Mouse (Mus musculus) lung, embryonic 16.5 days (tissue): ENCODE measurements around the gene Iqub. TPM values are rescaled to one million over a fixed set of nuclear protein-coding genes. Genes with fewer than 3 reads are reported as not detected.

Source experiments
- ATAC-seq: fragments of 200-750 bp; cut with Nextera tagmentation; 2 replicates; pipeline ENCODE4 v1.8.0; 2017; ENCODE audit warnings: low read depth, mild to moderate bottlenecking, moderate library complexity
- H3K27ac ChIP-seq: fragments of 300-500 bp; sonication (generic); 2 replicates; pipeline ENCODE4 v1.5.1; 2014; ENCODE audit warnings: mild to moderate bottlenecking, control low read depth, low read length
- H3K27me3 ChIP-seq: fragments of 300-500 bp; sonication (generic); 2 replicates; pipeline ENCODE4 v1.6.1; 2014; ENCODE audit warnings: low read depth, low read length, mixed read lengths; ENCODE audit not compliant: control insufficient read depth, insufficient read depth
- H3K36me3 ChIP-seq: fragments of 300-500 bp; sonication (generic); 2 replicates; pipeline ENCODE4 v1.6.1; 2014; ENCODE audit warnings: low read length; ENCODE audit not compliant: control insufficient read depth, insufficient read depth
- H3K4me1 ChIP-seq: fragments of 300-500 bp; sonication (generic); replicated peaks from 2 replicates; pipeline ENCODE4 v1.6.1; 2014; ENCODE audit warnings: low read length, mixed read lengths; ENCODE audit not compliant: control insufficient read depth, insufficient read depth
- H3K4me2 ChIP-seq: fragments of 300-500 bp; sonication (generic); 2 replicates; pipeline ENCODE4 v1.6.1; 2014; ENCODE audit warnings: low read depth, low read length, control low read depth
- H3K4me3 ChIP-seq: fragments of 300-500 bp; sonication (generic); 2 replicates; pipeline ENCODE4 v1.5.1; 2014; ENCODE audit warnings: mild to moderate bottlenecking, low read length, control low read depth
- H3K9ac ChIP-seq: fragments of 300-500 bp; sonication (generic); 2 replicates; pipeline ENCODE4 v1.6.1; 2014; ENCODE audit warnings: low read length, control low read depth
- H3K9me3 ChIP-seq: fragments of 300-500 bp; sonication (generic); 2 replicates; pipeline ENCODE4 v1.6.1; 2016; ENCODE audit warnings: low read length; ENCODE audit not compliant: control insufficient read depth
- WGBS: fragments of 180-500 bp; shearing (Covaris S2); extraction: QIAGEN DNeasy Blood & Tissue Kit; methylation state at CpG from one replicate; pipeline ENCODE4 v1.1.7; 2014; 5-methylcytosine and 5-hydroxymethylcytosine counted together
- polyA plus RNA-seq: library from polyadenylated mRNA; unstranded; fragments of >200 nt; fragmentation: Nextera tagmentation; extraction: Ambion mirVana; gene quantifications from 2 replicates; pipeline ENCODE4 v1.2.1, GENCODE M21; 2015

The Iqub gene
- polyA plus RNA-seq, 1 experiment from 2014 or later, result 1.5 TPM

- ATAC-seq, result no peak
- Histone ChIP-seq H3K9ac (no peak overlapping the region), H3K4me3 (no peak overlapping the region), H3K9me3 (no peaks in the 10 kb centered on the region), H3K4me1 (no peaks in the 10 kb centered on the region), H3K27ac (no peak overlapping the region), H3K27me3 (no peaks in the 10 kb centered on the region), H3K36me3 (no peaks in the 10 kb centered on the region), H3K4me2 (no peak overlapping the region)
- WGBS, result 51% methylated on average over 2 of the region's 2 CpGs
Measured at GRCm38 (mm10) chr6:24504141-24504540, 10.7 kb downstream of the Iqub start.

- H3K27me3 ChIP-seq, result no peaks in the 10 kb centered on the region
- 0% methylated on average over 1 of the region's 1 CpGs for WGBS
- H3K36me3 ChIP-seq, result no peaks in the 10 kb centered on the region
- no peaks in the 10 kb centered on the region for H3K9me3 ChIP-seq
- no peak overlapping the region for H3K27ac ChIP-seq
- no peak for ATAC-seq
- H3K9ac ChIP-seq, result no peak overlapping the region
- no peak overlapping the region for H3K4me2 ChIP-seq
- H3K4me3 ChIP-seq, result no peak overlapping the region
- H3K4me1 ChIP-seq, result no peaks in the 10 kb centered on the region
Measured at GRCm38 (mm10) chr6:24490341-24490740, 24.5 kb downstream of the Iqub start.

GRCm38 (mm10) chr6:24486530-24486929, 28.3 kb downstream of the Iqub start:
- no peaks in the 10 kb centered on the region for H3K9me3 ChIP-seq
- 67% methylated on average over 5 of the region's 5 CpGs for WGBS
- H3K4me2 ChIP-seq, result no peak overlapping the region
- ATAC-seq, result no peak
- no peaks in the 10 kb centered on the region for H3K27me3 ChIP-seq
- H3K4me3 ChIP-seq, result no peak overlapping the region
- H3K9ac ChIP-seq, result no peak overlapping the region
- H3K27ac ChIP-seq, result no peak overlapping the region
- no peaks in the 10 kb centered on the region for H3K36me3 ChIP-seq
- H3K4me1 ChIP-seq, result no peaks in the 10 kb centered on the region

DNA sequence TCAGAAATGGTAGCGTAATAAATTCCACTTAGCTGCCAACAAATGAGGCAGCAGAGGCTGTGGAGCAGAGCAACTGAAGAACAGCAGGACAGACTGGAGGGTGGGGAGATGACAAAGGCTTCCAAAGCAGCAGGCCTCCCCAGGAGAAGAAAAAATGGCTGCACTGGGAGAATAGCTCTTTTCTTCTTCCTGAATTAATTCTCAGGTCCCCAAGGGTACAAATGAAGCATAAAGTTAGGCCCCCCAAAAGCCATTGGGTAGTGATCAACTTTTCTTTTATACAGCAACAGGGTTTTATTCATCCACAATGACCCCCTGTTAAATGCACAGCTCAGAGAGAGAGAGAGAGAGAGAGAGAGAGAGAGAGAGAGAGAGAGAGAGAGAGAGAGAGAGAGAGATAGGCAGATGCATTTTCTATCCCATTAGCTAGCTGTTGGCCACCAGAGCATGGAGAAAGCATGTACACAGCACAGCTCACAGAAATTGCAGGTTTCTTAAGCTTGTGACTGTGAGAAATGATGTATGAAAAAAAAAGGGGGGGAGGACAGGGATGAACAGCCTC, 44.2 kb downstream of the Iqub start:
- Histone ChIP-seq H3K36me3 (no peaks in the 10 kb centered on the region), H3K9me3 (no peaks in the 10 kb centered on the region), H3K27me3 (no peaks in the 10 kb centered on the region), H3K27ac (no peak overlapping the region), H3K9ac (no peak overlapping the region), H3K4me2 (no peak overlapping the region), H3K4me1 (no peaks in the 10 kb centered on the region), H3K4me3 (no peak overlapping the region)
- no peak for ATAC-seq
- WGBS, result 75% methylated on average over 1 of the region's 1 CpGs

DNA sequence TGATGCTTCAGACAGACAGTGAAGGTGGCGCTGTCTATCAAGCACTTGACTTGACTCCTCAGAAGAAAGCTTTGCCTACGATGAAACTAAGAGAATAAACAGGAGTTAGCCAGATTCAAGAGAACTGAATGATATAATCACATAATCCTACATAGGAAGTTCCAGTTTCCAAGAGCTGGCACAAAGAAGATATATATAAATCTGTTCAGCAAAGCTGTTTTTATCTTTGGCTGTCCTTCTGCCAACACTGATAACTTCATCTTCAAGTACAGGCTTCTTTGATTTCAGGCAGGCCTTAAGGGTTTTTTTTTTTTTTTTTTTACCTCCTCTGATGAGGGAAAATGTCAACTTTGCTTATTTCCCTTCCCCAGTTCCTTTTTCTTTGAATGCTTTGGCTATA, 44.7 kb downstream of the Iqub start:
- WGBS, result 91% methylated on average over 2 of the region's 2 CpGs
- no peaks in the 10 kb centered on the region for H3K27me3 ChIP-seq
- H3K9me3 ChIP-seq, result no peaks in the 10 kb centered on the region
- no peak overlapping the region for H3K4me3 ChIP-seq
- H3K36me3 ChIP-seq, result no peaks in the 10 kb centered on the region
- no peaks in the 10 kb centered on the region for H3K4me1 ChIP-seq
- no peak overlapping the region for H3K27ac ChIP-seq
- H3K9ac ChIP-seq, result no peak overlapping the region
- ATAC-seq, result no peak
- no peak overlapping the region for H3K4me2 ChIP-seq

DNA sequence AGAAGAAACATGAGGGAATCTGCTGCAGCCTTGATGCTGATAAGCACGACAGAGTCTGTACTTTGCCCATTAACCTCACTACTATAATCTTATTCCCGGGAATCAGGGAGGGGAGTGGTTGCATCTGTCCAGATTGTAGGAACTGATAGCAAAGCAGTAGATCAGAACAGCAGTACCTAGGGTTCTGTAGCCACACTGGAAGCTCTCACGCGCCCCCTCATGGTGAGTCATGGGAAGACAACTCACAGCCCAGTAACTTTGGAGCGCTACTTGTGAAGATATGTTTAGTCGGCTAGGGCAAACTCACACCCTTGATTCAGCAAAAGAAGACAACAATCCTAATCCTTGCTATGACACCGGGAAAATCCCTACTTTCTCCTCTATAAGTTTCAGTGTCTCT, 58.8 kb downstream of the Iqub start:
- H3K27me3 ChIP-seq, result no peaks in the 10 kb centered on the region
- no peaks in the 10 kb centered on the region for H3K36me3 ChIP-seq
- no peaks in the 10 kb centered on the region for H3K4me1 ChIP-seq
- H3K9me3 ChIP-seq, result no peaks in the 10 kb centered on the region
- no peak overlapping the region for H3K4me2 ChIP-seq
- no peak for ATAC-seq
- H3K4me3 ChIP-seq, result no peak overlapping the region
- 43% methylated on average over 7 of the region's 7 CpGs for WGBS
- no peak overlapping the region for H3K9ac ChIP-seq
- H3K27ac ChIP-seq, result no peak overlapping the region

- Histone ChIP-seq H3K36me3 (no peaks in the 10 kb centered on the region), H3K4me2 (0 out of 2 replicates have a peak overlapping the region, but pooled peaks have one; percentile 7), H3K27me3 (no peaks in the 10 kb centered on the region)
Measured at GRCm38 (mm10) chr6:24451026-24451821, 63.6 kb downstream of the Iqub start.

GRCm38 (mm10) chr6:24450241-24450640, 64.6 kb downstream of the Iqub start:
- no peaks in the 10 kb centered on the region for H3K9me3 ChIP-seq
- no peak overlapping the region for H3K9ac ChIP-seq
- H3K27ac ChIP-seq, result no peak overlapping the region
- H3K36me3 ChIP-seq, result no peaks in the 10 kb centered on the region
- no peak overlapping the region for H3K4me2 ChIP-seq
- H3K27me3 ChIP-seq, result no peaks in the 10 kb centered on the region
- no peak overlapping the region for H3K4me3 ChIP-seq
- 87% methylated on average over 6 of the region's 6 CpGs for WGBS
- no peak for ATAC-seq
- no peaks in the 10 kb centered on the region for H3K4me1 ChIP-seq

More at GRCm38 (mm10) chr6:24451026-24451821, 63.6 kb downstream of the Iqub start:
- H3K4me3 ChIP-seq, result no peak overlapping the region
- H3K9me3 ChIP-seq, result no peaks in the 10 kb centered on the region
- H3K9ac ChIP-seq, result no peak overlapping the region
- ATAC-seq, result no peak
- WGBS, result 44% methylated on average over 22 of the region's 22 CpGs
- no peak overlapping the region for H3K27ac ChIP-seq
- H3K4me1 ChIP-seq, result no peaks in the 10 kb centered on the region

DNA sequence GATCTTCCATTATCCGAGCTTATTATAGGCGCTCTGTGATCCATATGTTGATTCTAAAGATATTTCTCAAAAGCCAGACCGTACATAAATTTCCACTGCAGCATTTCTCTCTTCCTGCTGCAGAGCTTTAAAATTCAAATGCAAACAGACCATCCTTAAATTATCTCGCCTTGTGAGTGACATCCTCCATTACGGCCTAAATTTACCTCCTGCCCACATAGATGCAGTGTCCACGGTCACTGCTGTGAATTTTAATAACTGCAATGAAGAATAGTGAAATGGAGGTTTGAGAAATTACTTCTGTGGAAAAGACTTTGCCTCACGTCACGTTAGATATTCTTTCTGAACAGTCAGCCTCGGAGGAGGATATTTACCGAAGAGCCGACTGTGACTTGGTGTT, 98.8 kb downstream of the Iqub start:
- Histone ChIP-seq H3K36me3 (no peaks in the 10 kb centered on the region), H3K9me3 (no peaks in the 10 kb centered on the region), H3K4me1 (no peaks in the 10 kb centered on the region), H3K27me3 (no peaks in the 10 kb centered on the region), H3K9ac (no peak overlapping the region), H3K4me3 (no peak overlapping the region), H3K4me2 (no peak overlapping the region), H3K27ac (no peak overlapping the region)
- ATAC-seq, result no peak
- 80% methylated on average over 11 of the region's 11 CpGs for WGBS
